Mouse (Mus musculus): Measurements from ENCODE around the gene Clasp2.

DNA sequence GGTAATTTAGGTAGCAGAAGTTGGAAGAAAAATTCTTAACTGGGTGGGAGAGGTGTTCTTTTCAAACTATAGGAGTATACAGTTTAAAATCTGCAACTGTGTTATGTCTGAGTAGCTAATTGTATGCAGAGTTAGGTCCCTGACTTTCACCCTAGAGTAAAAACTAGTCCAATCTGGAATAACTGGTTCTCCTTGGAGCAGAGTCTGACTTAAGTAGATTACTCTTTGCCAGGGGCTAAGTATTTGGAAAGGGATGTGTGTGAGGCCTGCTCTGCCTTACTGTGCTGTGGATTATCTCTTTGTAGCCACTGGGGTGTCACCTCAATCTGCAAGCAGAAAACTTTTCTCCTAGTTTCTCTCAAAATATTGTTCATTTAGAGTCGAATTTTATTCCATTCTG, 205.9 kb downstream of the Clasp2 start:
- TF ChIP-seq POLR2A (IDR thresholded peaks at IDR 0.05; ENCODE audit: low read depth, low read length) (no peak), CTCF (IDR thresholded peaks at IDR 0.05; ENCODE audit: borderline replicate concordance, insufficient read depth, low read length) (no peak)

All from embryonic fibroblast, embryonic 13.5 days (primary cell).